Mouse (Mus musculus): Measurements from ENCODE around the gene Cacna1c. TPM values are rescaled to one million over a fixed set of nuclear protein-coding genes. Genes with fewer than 3 reads are reported as not detected.
A peak's percentile ranks its signal among the peaks of the same experiment; 100 is the strongest.

Cacna1c gene
- polyA plus RNA-seq, 1 experiment from 2014 or later = 0.23 TPM

GRCm38 (mm10) chr6:118646265-118647061 lies 549.8 kb downstream of the Cacna1c start:
- TF ChIP-seq EP300 (IDR thresholded peaks at IDR 0.05; ENCODE audit: low read depth) (no peak), CTCF (IDR thresholded peaks at IDR 0.05; ENCODE audit: low read depth) (peak; percentile 82)
- no peak overlapping the region for H3K4me2 ChIP-seq (ENCODE audit: low read depth, low read length)
- no peaks in the 10 kb centered on the region for H3K4me1 ChIP-seq (ENCODE audit: insufficient read depth)
- 46% methylated on average over 14 of the region's 14 CpGs for WGBS (ENCODE audit: insufficient replicate concordance)
- DNase-seq (peak; percentile 84), ATAC-seq (no peak)
- H3K27me3 ChIP-seq (ENCODE audit: insufficient read depth, low read length) = no peaks in the 10 kb centered on the region
- no peaks in the 10 kb centered on the region for H3K9me3 ChIP-seq (ENCODE audit: low read length)
- no peak overlapping the region for H3K9ac ChIP-seq (replicated peaks)
- H3K27ac ChIP-seq (ENCODE audit: low read depth) = no peak overlapping the region
- H3K36me3 ChIP-seq (replicated peaks; ENCODE audit: insufficient read depth, low read length) = no peaks in the 10 kb centered on the region
- H3K4me3 ChIP-seq (ENCODE audit: low read depth, low read length) = no peak overlapping the region

- Histone ChIP-seq H3K27me3 (ENCODE audit: insufficient read depth, low read length) (no peaks in the 10 kb centered on the region), H3K9me3 (ENCODE audit: low read length) (no peaks in the 10 kb centered on the region), H3K9ac (replicated peaks) (no peak overlapping the region), H3K4me3 (ENCODE audit: low read depth, low read length) (no peak overlapping the region), H3K4me1 (ENCODE audit: insufficient read depth) (no peaks in the 10 kb centered on the region), H3K4me2 (ENCODE audit: low read depth, low read length) (no peak overlapping the region), H3K36me3 (replicated peaks; ENCODE audit: insufficient read depth, low read length) (no peaks in the 10 kb centered on the region), H3K27ac (ENCODE audit: low read depth) (no peak overlapping the region)
- no peak for ATAC-seq
- DNase-seq = no peak
- WGBS (ENCODE audit: insufficient replicate concordance) = 78% methylated on average over 12 of the region's 12 CpGs
- TF ChIP-seq CTCF (IDR thresholded peaks at IDR 0.05; ENCODE audit: low read depth) = no peak
- no peak for TF ChIP-seq EP300 (IDR thresholded peaks at IDR 0.05; ENCODE audit: low read depth)
These were observed 551.4 kb downstream of the Cacna1c start for GRCm38 (mm10) chr6:118644866-118645265.

GRCm38 (mm10) chr6:118643541-118643940 lies 552.7 kb downstream of the Cacna1c start:
- Histone ChIP-seq H3K4me3 (ENCODE audit: low read depth, low read length) (no peak overlapping the region), H3K9ac (replicated peaks) (no peak overlapping the region), H3K4me2 (ENCODE audit: low read depth, low read length) (no peak overlapping the region), H3K27ac (ENCODE audit: low read depth) (no peak overlapping the region), H3K9me3 (ENCODE audit: low read length) (no peaks in the 10 kb centered on the region), H3K4me1 (ENCODE audit: insufficient read depth) (no peaks in the 10 kb centered on the region), H3K27me3 (ENCODE audit: insufficient read depth, low read length) (no peaks in the 10 kb centered on the region), H3K36me3 (replicated peaks; ENCODE audit: insufficient read depth, low read length) (no peaks in the 10 kb centered on the region)
- 74% methylated on average over 2 of the region's 2 CpGs for WGBS (ENCODE audit: insufficient replicate concordance)
- ATAC-seq (no peak), DNase-seq (no peak)
- TF ChIP-seq CTCF (IDR thresholded peaks at IDR 0.05; ENCODE audit: low read depth) = no peak
- TF ChIP-seq EP300 (IDR thresholded peaks at IDR 0.05; ENCODE audit: low read depth) = no peak

- no peaks in the 10 kb centered on the region for H3K36me3 ChIP-seq (replicated peaks; ENCODE audit: insufficient read depth, low read length)
- H3K4me3 ChIP-seq (ENCODE audit: low read depth, low read length) = no peak overlapping the region
- peaks cover 5% of the 10 kb centered on the region; the same call in 1 of the 2 replicates for H3K9me3 ChIP-seq (ENCODE audit: low read length)
- no peak for DNase-seq
- H3K27ac ChIP-seq (ENCODE audit: low read depth) = no peak overlapping the region
- H3K27me3 ChIP-seq (ENCODE audit: insufficient read depth, low read length) = no peaks in the 10 kb centered on the region
- no peak overlapping the region for H3K9ac ChIP-seq (replicated peaks)
- no peak overlapping the region for H3K4me2 ChIP-seq (ENCODE audit: low read depth, low read length)
- 59% methylated on average over 6 of the region's 6 CpGs for WGBS (ENCODE audit: insufficient replicate concordance)
- H3K4me1 ChIP-seq (ENCODE audit: insufficient read depth) = no peaks in the 10 kb centered on the region
- peak; percentile 61; the same call in 1 of the 2 replicates for ATAC-seq
- TF ChIP-seq EP300 (IDR thresholded peaks at IDR 0.05; ENCODE audit: low read depth) = no peak
- TF ChIP-seq CTCF (IDR thresholded peaks at IDR 0.05; ENCODE audit: low read depth) = no peak
These were observed 554.4 kb downstream of the Cacna1c start for GRCm38 (mm10) chr6:118641671-118642325.

- Histone ChIP-seq H3K9ac (replicated peaks) (no peak overlapping the region), H3K27ac (ENCODE audit: low read depth) (no peak overlapping the region), H3K4me3 (ENCODE audit: low read depth, low read length) (no peak overlapping the region), H3K4me2 (ENCODE audit: low read depth, low read length) (no peak overlapping the region), H3K27me3 (ENCODE audit: insufficient read depth, low read length) (no peaks in the 10 kb centered on the region), H3K4me1 (ENCODE audit: insufficient read depth) (no peaks in the 10 kb centered on the region), H3K9me3 (ENCODE audit: low read length) (peaks cover 6% of the 10 kb centered on the region; the same call in 1 of the 2 replicates), H3K36me3 (replicated peaks; ENCODE audit: insufficient read depth, low read length) (no peaks in the 10 kb centered on the region)
- ATAC-seq (no peak), DNase-seq (no peak)
- no peak for TF ChIP-seq EP300 (IDR thresholded peaks at IDR 0.05; ENCODE audit: low read depth)
- no peak for TF ChIP-seq CTCF (IDR thresholded peaks at IDR 0.05; ENCODE audit: low read depth)
- WGBS (ENCODE audit: insufficient replicate concordance) = 65% methylated on average over 2 of the region's 2 CpGs
These were observed 556.4 kb downstream of the Cacna1c start for GRCm38 (mm10) chr6:118639816-118640215.

GRCm38 (mm10) chr6:118638911-118639310 lies 557.3 kb downstream of the Cacna1c start:
- 86% methylated on average over 2 of the region's 2 CpGs for WGBS (ENCODE audit: insufficient replicate concordance)
- Histone ChIP-seq H3K27ac (ENCODE audit: low read depth) (no peak overlapping the region), H3K27me3 (ENCODE audit: insufficient read depth, low read length) (no peaks in the 10 kb centered on the region), H3K4me2 (ENCODE audit: low read depth, low read length) (no peak overlapping the region), H3K9ac (replicated peaks) (no peak overlapping the region), H3K9me3 (ENCODE audit: low read length) (peaks cover 6% of the 10 kb centered on the region; the same call in 1 of the 2 replicates), H3K4me3 (ENCODE audit: low read depth, low read length) (no peak overlapping the region), H3K4me1 (ENCODE audit: insufficient read depth) (no peaks in the 10 kb centered on the region), H3K36me3 (replicated peaks; ENCODE audit: insufficient read depth, low read length) (no peaks in the 10 kb centered on the region)
- TF ChIP-seq CTCF (IDR thresholded peaks at IDR 0.05; ENCODE audit: low read depth) (no peak), EP300 (IDR thresholded peaks at IDR 0.05; ENCODE audit: low read depth) (no peak)
- no peak for DNase-seq
- no peak for ATAC-seq

Data from liver, postnatal 0 days (tissue).